Mouse (Mus musculus) lung, adult 2 months (tissue): ENCODE measurements around the gene Smim22.

Experiments used
- CTCF ChIP-seq: fragments of 200-500 bp; IDR thresholded peaks from 2 replicates; pipeline ENCODE4 v1.5.1; 2011; ENCODE audit warnings: mild to moderate bottlenecking, low read length, control low read depth; ENCODE audit not compliant: insufficient read depth
- POLR2A ChIP-seq: fragments of 200-500 bp; IDR thresholded peaks from 2 replicates; pipeline ENCODE4 v1.6.1; 2011; ENCODE audit warnings: low read depth, mild to moderate bottlenecking, control low read depth, low read length, borderline replicate concordance; ENCODE audit errors: extremely low read depth

DNA sequence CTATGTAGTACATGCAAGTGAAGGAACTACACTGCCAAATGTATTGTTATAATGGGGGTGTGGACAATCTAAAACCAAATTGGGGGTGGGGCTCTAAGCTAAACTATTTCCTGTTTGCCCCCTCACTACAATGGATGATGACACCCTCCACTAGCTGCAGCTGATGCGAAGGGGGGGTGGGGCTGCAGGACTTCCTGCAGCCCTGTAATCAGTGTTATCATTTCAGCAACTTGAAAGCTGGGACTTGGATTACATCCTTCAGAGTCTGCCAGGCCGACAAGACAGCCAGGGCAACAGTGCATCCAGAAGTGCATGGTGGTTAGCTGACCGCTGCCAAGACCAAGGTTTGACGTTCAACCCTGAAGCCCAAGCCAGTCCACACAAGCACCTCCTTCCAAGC, 35.5 kb upstream of the Smim22 start:
- TF ChIP-seq CTCF = no peak
- peak; percentile 62; the same call in 1 of the 2 replicates for TF ChIP-seq POLR2A
